ENCODE assay signal across 8 mouse cellular contexts in genomic region chr17:31855597-31856518, GRCm38 (mm10). TPM values are rescaled to one million over a fixed set of nuclear protein-coding genes. Genes with fewer than 3 reads are reported as not detected.
DNase-seq lines count a peak whose midpoint lies in the region; ATAC-seq and TF ChIP-seq lines count a peak whose summit lies in the region.

Gene Sik1 (minus strand): TSS chr17:31855804.

- peaks cover 38% of the 10 kb centered on the region for H3K4me1 ChIP-seq in forebrain, embryonic 15.5 days
- H3K4me1 ChIP-seq in lung, embryonic 14.5 days (ENCODE audit: insufficient read depth) = peaks cover 18% of the 10 kb centered on the region
- peaks cover 28% of the 10 kb centered on the region for H3K4me1 ChIP-seq in olfactory bulb, adult 2 months (ENCODE audit: control insufficient read depth, insufficient read depth, low read length)
- peaks cover 32% of the 10 kb centered on the region for H3K4me1 ChIP-seq in thymus, adult 2 months (replicated peaks; ENCODE audit: control insufficient read depth, insufficient read depth, low read length)

- peak; percentile 98 for DNase-seq in ES-CJ7 (ENCODE audit: low read depth, low spot score)
- peak; percentile 97 for DNase-seq in cerebellum, adult 11 months
- DNase-seq in heart, postnatal 25 days (ENCODE audit: low spot score) = peak; percentile 95
- peak; percentile 97 to 99 for DNase-seq in layer of hippocampus, adult 2 months (ENCODE audit: low spot score in 2 of 2)
- peak; percentile 99 for DNase-seq in lung, embryonic 14.5 days
- peak; percentile 96 for DNase-seq in thymus, adult 2 months

- peak; percentile 89 for ATAC-seq in forebrain, embryonic 15.5 days (replicated peaks)
- peak; percentile 80 for ATAC-seq in lung, embryonic 14.5 days (ENCODE audit: insufficient read depth)

- peak within 1 kb of the TSS; percentile 94 for H3K9ac ChIP-seq in forebrain, embryonic 15.5 days (replicated peaks)
- H3K9ac ChIP-seq in lung, embryonic 14.5 days = peak within 1 kb of the TSS; percentile 94

- peak within 1 kb of the TSS; percentile 68 for H3K4me2 ChIP-seq in forebrain, embryonic 15.5 days (replicated peaks)
- peak within 1 kb of the TSS; percentile 84 for H3K4me2 ChIP-seq in lung, embryonic 14.5 days

- peak; percentile 90 for TF ChIP-seq CTCF in layer of hippocampus, adult 2 months (conservative IDR thresholded peaks at IDR 0.05)
- peak; percentile 55 for TF ChIP-seq CTCF in lung, embryonic 14.5 days (IDR thresholded peaks at IDR 0.05; ENCODE audit: low read depth)
- TF ChIP-seq CTCF in olfactory bulb, adult 2 months (IDR thresholded peaks at IDR 0.05; ENCODE audit: insufficient read depth, low read depth, low read length) = no peak; the same call in 1 of the 2 replicates
- TF ChIP-seq CTCF in thymus, adult 2 months (IDR thresholded peaks at IDR 0.05; ENCODE audit: borderline replicate concordance, control insufficient read depth, extremely low read depth, insufficient read depth, low read length, poor library complexity) = 0 out of 2 replicates have a peak, but pooled peaks have one; percentile 20

- peak within 1 kb of the TSS; percentile 88 for H3K27ac ChIP-seq in forebrain, embryonic 15.5 days (replicated peaks)
- H3K27ac ChIP-seq in layer of hippocampus, adult 2 months = peak within 1 kb of the TSS; percentile 91
- H3K27ac ChIP-seq in lung, embryonic 14.5 days (ENCODE audit: low read depth) = peak within 1 kb of the TSS; percentile 98
- H3K27ac ChIP-seq in olfactory bulb, adult 2 months (ENCODE audit: insufficient read depth, low read depth, low read length) = peak within 1 kb of the TSS; percentile 96
- H3K27ac ChIP-seq in thymus, adult 2 months (ENCODE audit: control insufficient read depth, insufficient read depth, low read length) = no peak within 1 kb of the TSS

- no peaks in the 10 kb centered on the region for H3K9me3 ChIP-seq in forebrain, embryonic 15.5 days
- H3K9me3 ChIP-seq in lung, embryonic 14.5 days (ENCODE audit: low read depth, low read length) = no peaks in the 10 kb centered on the region

- intact Hi-C loops in heart, postnatal 25 days (cut with DNase I) = loop anchor here (2.0 kb wide), 4 partner anchors 63 to 171 kb away; no protein-coding TSS in a partner anchor

- H3K36me3 ChIP-seq in forebrain, embryonic 15.5 days = peaks cover 3% of the 10 kb centered on the region; the same call in 1 of the 2 replicates
- peaks cover 23% of the 10 kb centered on the region for H3K36me3 ChIP-seq in lung, embryonic 14.5 days (ENCODE audit: insufficient read depth)
- peaks cover under 1% of the 10 kb centered on the region; the same call in 1 of the 2 replicates for H3K36me3 ChIP-seq in thymus, adult 2 months (ENCODE audit: control insufficient read depth, insufficient read depth, low read length)

- no peaks in the 10 kb centered on the region for H3K27me3 ChIP-seq in forebrain, embryonic 15.5 days
- no peaks in the 10 kb centered on the region for H3K27me3 ChIP-seq in lung, embryonic 14.5 days (ENCODE audit: insufficient read depth, low read length)
- H3K27me3 ChIP-seq in thymus, adult 2 months (ENCODE audit: control insufficient read depth, insufficient read depth, low read length) = no peaks in the 10 kb centered on the region

- under 1% methylated on average over 82 of the region's 92 CpGs for WGBS in forebrain, embryonic 15.5 days
- WGBS in lung, embryonic 14.5 days = under 1% methylated on average over 85 of the region's 92 CpGs
- under 1% methylated on average over 92 of the region's 92 CpGs for WGBS in olfactory bulb, adult 2 months
- 1% methylated on average over 89 of the region's 92 CpGs for WGBS in thymus, adult 2 months

- H3K4me3 ChIP-seq in forebrain, embryonic 15.5 days = peak within 1 kb of the TSS; percentile 97
- peak within 1 kb of the TSS; percentile 71 for H3K4me3 ChIP-seq in layer of hippocampus, adult 2 months
- peak within 1 kb of the TSS; percentile 94 for H3K4me3 ChIP-seq in lung, embryonic 14.5 days (ENCODE audit: low read depth, low read length)
- H3K4me3 ChIP-seq in olfactory bulb, adult 2 months (ENCODE audit: insufficient read depth, low read depth, low read length) = peak within 1 kb of the TSS; percentile 75
- peak within 1 kb of the TSS; percentile 73 for H3K4me3 ChIP-seq in thymus, adult 2 months (ENCODE audit: control insufficient read depth, insufficient read depth, low read length)

- TF ChIP-seq POLR2A in olfactory bulb, adult 2 months (IDR thresholded peaks at IDR 0.05; ENCODE audit: insufficient read depth, low read depth, low read length) = peak; percentile 41; the same call in 1 of the 2 replicates
- peak; percentile 83 for TF ChIP-seq POLR2A in thymus, adult 2 months (IDR thresholded peaks at IDR 0.05; ENCODE audit: control insufficient read depth, extremely low read depth, insufficient read depth, low read length, poor library complexity)

RNA-seq across cellular contexts. Expression of gene Sik1, which starts in this region (rescaled TPM):
- 17.3 and 24.5 TPM in 2 replicates for polyA plus RNA-seq in forebrain, embryonic 15.5 days (2015; fragmentation: Nextera tagmentation; extraction: Ambion mirVana)
- total RNA-seq in heart, postnatal 25 days (2021) = 10 to 100 TPM; 18.7 to 29.0 TPM
- 10 to 100 TPM; 12.4 to 15.4 TPM for total RNA-seq in layer of hippocampus, adult 2 months (2021)
- 25.0 and 26.2 TPM in 2 replicates for polyA plus RNA-seq in lung, embryonic 14.5 days (2014; fragmentation: Nextera tagmentation; extraction: Ambion mirVana)
- polyA plus RNA-seq in olfactory bulb, adult 2 months (2012; ENCODE audit: insufficient read depth, insufficient read length, low replicate concordance, missing spikeins) = not detected in 2 replicates
- polyA plus RNA-seq in thymus, adult 2 months (2012; rRNA removed) = 36.8 and 42.3 TPM in 2 replicates
